Comparison of ENCODE assay signal across 8 mouse cellular contexts in the genomic region with DNA sequence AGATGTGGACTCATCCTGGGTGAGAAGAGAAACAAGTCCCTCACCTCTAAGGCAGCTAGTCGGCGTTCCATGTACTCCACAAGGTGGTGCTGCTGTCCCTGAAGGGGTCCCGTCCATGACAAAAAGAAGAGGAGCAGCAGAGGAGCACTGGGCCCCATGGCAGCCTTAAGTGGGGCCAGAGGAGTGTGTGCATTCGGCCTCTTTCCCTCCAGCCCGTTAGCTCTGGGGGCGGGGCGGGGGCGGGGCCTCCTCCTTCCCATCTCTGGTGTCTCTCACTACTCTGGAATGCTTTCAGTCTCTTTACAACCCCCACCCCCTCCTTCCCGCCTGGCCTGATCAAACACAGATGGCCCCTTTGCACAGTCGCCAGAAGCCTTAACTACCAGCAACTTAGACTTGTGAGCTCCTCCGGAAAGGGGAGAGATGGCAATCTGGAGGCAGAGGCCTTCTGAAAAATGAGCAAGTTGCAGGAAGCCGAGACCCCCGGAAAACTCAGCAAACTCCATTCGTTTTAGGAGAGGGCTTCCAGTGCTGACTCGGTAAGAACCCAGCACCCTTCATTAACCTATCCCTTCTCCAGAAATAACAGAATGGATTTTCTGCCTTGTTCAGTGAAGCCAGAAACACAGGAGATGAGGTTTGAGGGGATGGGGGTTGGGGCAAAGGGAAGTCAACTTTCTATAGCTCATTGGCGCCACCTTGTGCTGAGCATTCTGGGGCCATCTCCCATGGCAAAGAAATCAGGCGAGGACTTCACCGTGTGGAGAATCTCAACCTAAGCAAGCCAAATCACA. TPM values are rescaled to one million over a fixed set of nuclear protein-coding genes. Genes with fewer than 3 reads are reported as not detected.
DNase-seq lines count a peak whose midpoint lies in the region; ATAC-seq and TF ChIP-seq lines count a peak whose summit lies in the region.

A gene (minus strand): TSS at position 224 of the 794 bp plus-strand sequence.

- TF ChIP-seq CTCF in gastrocnemius, adult 2 months (IDR thresholded peaks at IDR 0.05): peak; percentile 89

- H3K4me3 ChIP-seq in gastrocnemius, adult 2 months: peak within 1 kb of the TSS; percentile 68
- H3K4me3 ChIP-seq in hindbrain, embryonic 16.5 days (ENCODE audit: low read length): peak within 1 kb of the TSS; percentile 21

- H3K9me3 ChIP-seq in hindbrain, embryonic 16.5 days (ENCODE audit: control insufficient read depth, low read length): no peaks in the 10 kb centered on the region

- peak within 1 kb of the TSS; percentile 72 for H3K27ac ChIP-seq in gastrocnemius, adult 2 months
- peak within 1 kb of the TSS; percentile 70 for H3K27ac ChIP-seq in hindbrain, embryonic 16.5 days (ENCODE audit: low read depth, low read length)

- H3K36me3 ChIP-seq in hindbrain, embryonic 16.5 days (ENCODE audit: control insufficient read depth, insufficient read depth, low read length): peaks cover 2% of the 10 kb centered on the region; the same call in 1 of the 2 replicates

- no peaks in the 10 kb centered on the region for H3K27me3 ChIP-seq in hindbrain, embryonic 16.5 days (replicated peaks; ENCODE audit: control insufficient read depth, insufficient read depth, low read length)

- peak within 1 kb of the TSS; percentile 46 for H3K4me2 ChIP-seq in hindbrain, embryonic 16.5 days (ENCODE audit: low read length)

- peak; percentile 52 for ATAC-seq in activated CD4-positive, CD25-positive, alpha-beta regulatory T cell, adult 4 months
- peak; percentile 77 for ATAC-seq in common myeloid progenitor, adult 5-6 weeks (replicated peaks; ENCODE audit: low read depth, poor library complexity, severe bottlenecking)
- ATAC-seq in hindbrain, embryonic 16.5 days: peak; percentile 60

- under 1% methylated on average over 18 of the region's 18 CpGs for WGBS in hindbrain, embryonic 16.5 days

- H3K9ac ChIP-seq in hindbrain, embryonic 16.5 days (ENCODE audit: low read depth, low read length): peak within 1 kb of the TSS; percentile 48

- peak; percentile 88 for DNase-seq in gastrocnemius, adult 2 months
- DNase-seq in left cerebral cortex, adult 18-20 months (ENCODE audit: low spot score in 2 of 2): peak; percentile 93 to 97
- DNase-seq in lung, postnatal 4 days: peak; percentile 84 to 90
- peak; percentile 77 for DNase-seq in retina, postnatal 7 days (ENCODE audit: low read depth, low spot score)
- peak; percentile 69 to 70 for DNase-seq in urinary bladder, adult 18-20 months (ENCODE audit: low spot score in 2 of 2)

- intact Hi-C loops in gastrocnemius, adult 2 months (cut with DNase I): loop anchor here (1.0 to 5.0 kb wide), 5 partner anchors 47 to 346 kb away; a partner anchor contains a TSS

- peaks cover 44% of the 10 kb centered on the region for H3K4me1 ChIP-seq in hindbrain, embryonic 16.5 days (ENCODE audit: control insufficient read depth, insufficient read depth, low read depth, low read length)

RNA-seq across cellular contexts. Expression of the gene that starts here (rescaled TPM):
- polyA plus RNA-seq in activated CD4-positive, CD25-positive, alpha-beta regulatory T cell, adult 4 months (2017; shearing (Covaris generic)): under 1 TPM; 0.11 to 0.82 TPM
- total RNA-seq in common myeloid progenitor, adult 5-6 weeks (2017): 0.15 and 0.73 TPM in 2 replicates
- total RNA-seq in gastrocnemius, adult 2 months (2021): 1 to 10 TPM; 2.6 to 8.3 TPM
- 10.0 and 10.5 TPM in 2 replicates for polyA plus RNA-seq in hindbrain, embryonic 16.5 days (2015; fragmentation: Nextera tagmentation; extraction: Ambion mirVana)
- total RNA-seq in left cerebral cortex, adult 18-20 months (2021): 10 to 100 TPM; 11.9 to 13.4 TPM

Comparison
In these comparisons a context has a peak if more than half of its experiments do, and no peak if none do; other contexts are left out.
1. Peak in every context shown above with its lines: DNase-seq, ATAC-seq, H3K4me3 ChIP-seq and H3K27ac ChIP-seq.
2. Peak in ATAC-seq in activated CD4-positive, CD25-positive, alpha-beta regulatory T cell, adult 4 months; RNA of the gene not detected or under 1 TPM.
3. Peak in ATAC-seq in common myeloid progenitor, adult 5-6 weeks; RNA of the gene not detected or under 1 TPM.